Mouse (Mus musculus) heart, postnatal 0 days (tissue): ENCODE measurements at regions not wholly inside any gene's neighbourhood (a gene's known extent, or its start where the extent isn't known, plus 50 kb on each side); places are given as distances from the start of the nearest gene placed in this dataset.

Source experiments
- ATAC-seq: fragments of 200-750 bp; cut with Nextera tagmentation; 2 replicates; pipeline ENCODE4 v1.8.0; 2017; ENCODE audit warnings: low read depth, moderate number of reproducible peaks, moderate library complexity; ENCODE audit not compliant: insufficient read depth
- DNase-seq: peaks from one replicate; pipeline ENCODE4 v3.0.0-alpha.2; 2016; ENCODE audit warnings: low spot score
- H3K27ac ChIP-seq: fragments of 300-500 bp; sonication (generic); 2 replicates; pipeline ENCODE4 v1.5.1; 2014; ENCODE audit warnings: low read depth, mild to moderate bottlenecking
- H3K27me3 ChIP-seq: fragments of 300-500 bp; sonication (generic); 2 replicates; pipeline ENCODE4 v1.6.1; 2014; ENCODE audit warnings: low read length, mixed read lengths; ENCODE audit not compliant: control insufficient read depth, insufficient read depth
- H3K36me3 ChIP-seq: fragments of 300-500 bp; sonication (generic); replicated peaks from 2 replicates; pipeline ENCODE4 v1.6.1; 2014; ENCODE audit warnings: low read length, mixed read lengths; ENCODE audit not compliant: control insufficient read depth, insufficient read depth
- H3K4me1 ChIP-seq: fragments of 300-500 bp; sonication (generic); 2 replicates; pipeline ENCODE4 v1.6.1; 2014; ENCODE audit warnings: antibody characterized with exemption; ENCODE audit not compliant: control insufficient read depth, insufficient read depth
- H3K4me2 ChIP-seq: fragments of 300-500 bp; sonication (generic); 2 replicates; pipeline ENCODE4 v1.6.1; 2014; ENCODE audit warnings: low read depth, mild to moderate bottlenecking, low read length, moderate library complexity
- H3K4me3 ChIP-seq: fragments of 300-500 bp; sonication (generic); 2 replicates; pipeline ENCODE4 v1.5.1; 2014; ENCODE audit warnings: low read depth, low read length
- H3K9ac ChIP-seq: fragments of 300-500 bp; sonication (generic); replicated peaks from 2 replicates; pipeline ENCODE4 v1.6.1; 2014; ENCODE audit warnings: low read depth, low read length, mixed read lengths
- H3K9me3 ChIP-seq: fragments of 300-500 bp; sonication (generic); replicated peaks from 2 replicates; pipeline ENCODE4 v1.6.1; 2016; ENCODE audit warnings: low read length; ENCODE audit not compliant: control insufficient read depth
- CTCF ChIP-seq: IDR thresholded peaks from 2 replicates; pipeline ENCODE4 v1.5.1; 2016; ENCODE audit warnings: antibody characterized with exemption, control low read depth, low read depth
- EP300 ChIP-seq: IDR thresholded peaks from 2 replicates; pipeline ENCODE4 v1.6.1; 2016; ENCODE audit warnings: antibody characterized with exemption, low read depth
- WGBS: fragments of 180-500 bp; shearing (Covaris S2); extraction: QIAGEN DNeasy Blood & Tissue Kit; methylation state at CpG from one replicate; pipeline ENCODE4 v1.1.7; 2014; 5-methylcytosine and 5-hydroxymethylcytosine counted together

DNA sequence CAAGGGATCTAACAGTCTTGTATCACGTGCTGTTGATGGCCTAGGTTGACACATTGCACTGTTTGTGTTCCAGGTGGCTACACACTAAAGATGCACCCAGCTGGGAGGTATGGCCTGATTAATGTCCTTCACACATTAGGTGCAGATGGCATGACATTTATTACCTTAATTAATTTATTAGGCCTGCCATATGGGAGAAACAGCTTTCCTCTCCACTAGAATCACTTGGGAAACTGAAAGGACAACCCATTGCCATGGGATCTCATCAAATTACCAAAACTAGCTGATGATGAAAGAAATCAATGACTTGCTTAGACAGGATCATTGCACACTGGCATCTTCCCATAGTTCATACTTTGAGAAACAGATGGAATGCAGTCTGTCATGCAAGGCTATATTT lies 358.8 kb upstream of the Tmprss15 start:
- H3K4me3 ChIP-seq: no peak overlapping the region
- 47% methylated on average over 1 of the region's 1 CpGs for WGBS
- no peaks in the 10 kb centered on the region for H3K9me3 ChIP-seq
- no peaks in the 10 kb centered on the region for H3K27me3 ChIP-seq
- no peak overlapping the region for H3K9ac ChIP-seq
- H3K4me2 ChIP-seq: no peak overlapping the region
- TF ChIP-seq CTCF (no peak), EP300 (no peak)
- H3K4me1 ChIP-seq: no peaks in the 10 kb centered on the region
- no peaks in the 10 kb centered on the region for H3K36me3 ChIP-seq
- no peak for DNase-seq
- ATAC-seq: no peak
- no peak overlapping the region for H3K27ac ChIP-seq

- Histone ChIP-seq H3K4me3 (no peak overlapping the region), H3K4me1 (no peaks in the 10 kb centered on the region), H3K9me3 (no peaks in the 10 kb centered on the region), H3K27ac (no peak overlapping the region), H3K36me3 (no peaks in the 10 kb centered on the region), H3K9ac (no peak overlapping the region), H3K27me3 (no peaks in the 10 kb centered on the region), H3K4me2 (no peak overlapping the region)
- TF ChIP-seq CTCF (no peak), EP300 (no peak)
- no peak for DNase-seq
- no peak for ATAC-seq
Measured at GRCm38 (mm10) chr16:79407385-79407784, 316.5 kb upstream of the Tmprss15 start.

DNA sequence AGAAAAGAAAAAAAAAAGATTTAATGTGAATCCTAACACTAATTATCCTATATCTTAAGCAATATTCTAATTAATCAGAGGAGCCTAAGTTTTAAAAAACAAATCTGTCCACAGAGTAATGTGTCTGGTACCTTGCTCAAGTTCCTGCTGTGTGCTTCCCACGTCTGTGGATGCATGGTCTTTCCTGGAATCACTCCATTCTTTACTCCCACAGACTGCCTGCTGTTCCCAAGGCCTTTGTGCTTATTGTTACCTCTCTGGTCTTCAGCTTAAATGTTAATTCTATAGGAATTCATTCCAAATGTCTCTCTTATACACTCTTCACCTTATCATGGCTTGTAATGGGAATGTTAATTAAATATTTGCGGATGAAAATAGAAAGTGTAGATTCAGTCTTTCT lies 315.3 kb upstream of the Tmprss15 start:
- WGBS: 55% methylated on average over 2 of the region's 2 CpGs
- Histone ChIP-seq H3K4me1 (no peaks in the 10 kb centered on the region), H3K9ac (no peak overlapping the region), H3K4me2 (no peak overlapping the region), H3K9me3 (no peaks in the 10 kb centered on the region), H3K27me3 (no peaks in the 10 kb centered on the region), H3K36me3 (no peaks in the 10 kb centered on the region), H3K4me3 (no peak overlapping the region), H3K27ac (no peak overlapping the region)
- no peak for TF ChIP-seq EP300
- TF ChIP-seq CTCF: no peak
- no peak for DNase-seq
- no peak for ATAC-seq

DNA sequence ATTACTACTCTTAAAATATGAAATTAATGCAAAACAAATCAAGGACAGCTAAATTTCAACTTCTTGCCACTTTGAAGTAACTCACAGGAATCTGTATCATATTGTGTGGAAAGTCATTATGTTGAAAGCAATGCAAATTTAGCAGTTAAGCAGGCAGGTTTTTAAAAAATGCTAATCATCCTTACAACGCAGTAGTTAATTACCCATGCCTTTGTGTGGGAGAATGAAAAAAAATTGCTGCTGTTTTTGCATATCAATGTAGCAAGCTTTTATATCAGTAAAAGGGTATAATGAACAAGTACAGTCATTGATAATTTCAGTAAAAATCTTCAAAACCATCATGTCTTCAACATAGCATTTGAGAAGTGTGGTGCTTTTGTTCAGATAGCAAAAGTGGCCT lies 313.2 kb upstream of the Tmprss15 start:
- no peaks in the 10 kb centered on the region for H3K9me3 ChIP-seq
- no peaks in the 10 kb centered on the region for H3K27me3 ChIP-seq
- H3K36me3 ChIP-seq: no peaks in the 10 kb centered on the region
- no peak overlapping the region for H3K9ac ChIP-seq
- WGBS: 85% methylated on average over 1 of the region's 1 CpGs
- no peak overlapping the region for H3K4me3 ChIP-seq
- H3K4me2 ChIP-seq: no peak overlapping the region
- H3K27ac ChIP-seq: no peak overlapping the region
- ATAC-seq: no peak
- DNase-seq: no peak
- TF ChIP-seq CTCF (no peak), EP300 (no peak)
- peaks cover 2% of the 10 kb centered on the region; the same call in 1 of the 2 replicates for H3K4me1 ChIP-seq

DNA sequence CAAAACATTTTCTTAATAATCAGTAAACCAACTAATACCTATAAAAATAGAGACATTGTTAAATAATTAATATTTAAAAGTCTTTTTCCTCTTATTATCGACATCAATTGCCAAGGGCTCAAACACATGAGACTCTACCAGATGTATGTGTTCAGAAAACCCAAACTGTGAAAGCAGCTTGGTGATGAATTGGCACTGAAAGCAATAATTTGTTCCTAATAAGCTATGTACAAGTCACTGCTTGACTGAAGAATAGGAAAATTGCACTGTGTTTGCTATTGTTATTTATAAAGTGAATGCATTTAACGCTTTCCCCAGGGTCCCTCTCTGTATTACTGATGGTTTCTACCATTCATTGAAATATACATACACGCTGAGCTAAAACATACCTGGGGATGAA lies 309.2 kb upstream of the Tmprss15 start:
- Histone ChIP-seq H3K4me2 (no peak overlapping the region), H3K27ac (no peak overlapping the region), H3K4me1 (peaks cover 7% of the 10 kb centered on the region; the same call in 1 of the 2 replicates), H3K27me3 (no peaks in the 10 kb centered on the region), H3K4me3 (no peak overlapping the region), H3K9me3 (no peaks in the 10 kb centered on the region), H3K9ac (no peak overlapping the region), H3K36me3 (no peaks in the 10 kb centered on the region)
- no peak for ATAC-seq
- WGBS: 78% methylated on average over 3 of the region's 3 CpGs
- DNase-seq: no peak
- TF ChIP-seq EP300 (no peak), CTCF (no peak)

GRCm38 (mm10) chr16:79398476-79398875 lies 307.6 kb upstream of the Tmprss15 start:
- Histone ChIP-seq H3K4me3 (no peak overlapping the region), H3K36me3 (no peaks in the 10 kb centered on the region), H3K9ac (no peak overlapping the region), H3K27ac (no peak overlapping the region), H3K4me1 (peaks cover 7% of the 10 kb centered on the region; the same call in 1 of the 2 replicates), H3K27me3 (no peaks in the 10 kb centered on the region), H3K4me2 (no peak overlapping the region), H3K9me3 (no peaks in the 10 kb centered on the region)
- ATAC-seq (no peak), DNase-seq (peak; percentile 12)
- TF ChIP-seq CTCF (no peak), EP300 (no peak)
- 18% methylated on average over 2 of the region's 2 CpGs for WGBS
